Mouse (Mus musculus) stomach, embryonic 16.5 days (tissue): Measurements from ENCODE around the gene Cdc42bpa. TPM values are rescaled to one million over a fixed set of nuclear protein-coding genes. Genes with fewer than 3 reads are reported as not detected.

Experiments
- ATAC-seq: fragments of 200-750 bp; cut with Nextera tagmentation; 2 replicates; pipeline ENCODE4 v1.8.0; 2017; ENCODE audit warnings: moderate number of reproducible peaks, moderate TSS enrichment; ENCODE audit not compliant: insufficient read depth, low FRiP score
- H3K27ac ChIP-seq: fragments of 300-500 bp; sonication (generic); 2 replicates; pipeline ENCODE4 v1.5.1; 2014; ENCODE audit warnings: low read length
- H3K27me3 ChIP-seq: fragments of 300-500 bp; sonication (generic); 2 replicates; pipeline ENCODE4 v1.6.1; 2014; ENCODE audit warnings: low read length, control low read depth, mixed read lengths; ENCODE audit not compliant: control insufficient read depth, insufficient read depth
- H3K36me3 ChIP-seq: fragments of 300-500 bp; sonication (generic); 2 replicates; pipeline ENCODE4 v1.6.1; 2014; ENCODE audit warnings: low read length; ENCODE audit not compliant: control insufficient read depth, insufficient read depth
- H3K4me1 ChIP-seq: fragments of 300-500 bp; sonication (generic); 2 replicates; pipeline ENCODE4 v1.6.1; 2014; ENCODE audit warnings: low read length, control low read depth, mixed read lengths; ENCODE audit not compliant: control insufficient read depth, insufficient read depth
- H3K4me2 ChIP-seq: fragments of 300-500 bp; sonication (generic); 2 replicates; pipeline ENCODE4 v1.6.1; 2014; ENCODE audit warnings: low read depth, low read length, mixed read lengths
- H3K4me3 ChIP-seq: fragments of 300-500 bp; sonication (generic); replicated peaks from 2 replicates; pipeline ENCODE4 v1.5.1; 2014; ENCODE audit warnings: mild to moderate bottlenecking, low read length
- H3K9ac ChIP-seq: fragments of 300-500 bp; sonication (generic); 2 replicates; pipeline ENCODE4 v1.6.1; 2014; ENCODE audit warnings: low read length
- H3K9me3 ChIP-seq: fragments of 300-500 bp; sonication (generic); replicated peaks from 2 replicates; pipeline ENCODE4 v1.6.1; 2016; ENCODE audit warnings: low read length, control low read depth; ENCODE audit not compliant: control insufficient read depth
- WGBS: fragments of 180-500 bp; shearing (Covaris S2); extraction: QIAGEN DNeasy Blood & Tissue Kit; methylation state at CpG from one replicate; pipeline ENCODE4 v1.1.7; 2014; 5-methylcytosine and 5-hydroxymethylcytosine counted together
- polyA plus RNA-seq: library from polyadenylated mRNA; unstranded; fragments of >200 nt; fragmentation: Nextera tagmentation; extraction: Ambion mirVana; gene quantifications from 2 replicates; pipeline ENCODE4 v1.2.1, GENCODE M21; 2015

Cdc42bpa gene
- polyA plus RNA-seq, 1 experiment from 2014 or later, result 16.3 TPM

- no peak for ATAC-seq
- 82% methylated on average over 7 of the region's 7 CpGs for WGBS
- H3K9me3 ChIP-seq, result no peaks in the 10 kb centered on the region
Observed at GRCm38 (mm10) chr1:180181304-180181965, 221.2 kb downstream of the Cdc42bpa start.

GRCm38 (mm10) chr1:180181966-180182319 is 221.7 kb downstream of the Cdc42bpa start:
- H3K4me1 ChIP-seq, result peaks cover 12% of the 10 kb centered on the region; the same call in 1 of the 2 replicates
- no peak overlapping the region for H3K4me2 ChIP-seq
- no peak for ATAC-seq
- H3K9me3 ChIP-seq, result no peaks in the 10 kb centered on the region
- no peak overlapping the region for H3K27ac ChIP-seq
- H3K36me3 ChIP-seq, result no peaks in the 10 kb centered on the region
- no peaks in the 10 kb centered on the region for H3K27me3 ChIP-seq
- 89% methylated on average over 9 of the region's 9 CpGs for WGBS
- no peak overlapping the region for H3K4me3 ChIP-seq
- H3K9ac ChIP-seq, result no peak overlapping the region

More at GRCm38 (mm10) chr1:180181304-180181965, 221.2 kb downstream of the Cdc42bpa start:
- Histone ChIP-seq H3K4me2 (no peak overlapping the region), H3K4me1 (peaks cover 12% of the 10 kb centered on the region; the same call in 1 of the 2 replicates), H3K27ac (no peak overlapping the region), H3K27me3 (no peaks in the 10 kb centered on the region), H3K9ac (no peak overlapping the region), H3K4me3 (no peak overlapping the region), H3K36me3 (no peaks in the 10 kb centered on the region)

GRCm38 (mm10) chr1:180182731-180183130 is 222.5 kb downstream of the Cdc42bpa start:
- no peaks in the 10 kb centered on the region for H3K36me3 ChIP-seq
- 57% methylated on average over 3 of the region's 3 CpGs for WGBS
- no peak overlapping the region for H3K4me3 ChIP-seq
- H3K9ac ChIP-seq, result peak overlapping the region; percentile 26; the same call in 1 of the 2 replicates
- peaks cover 12% of the 10 kb centered on the region; the same call in 1 of the 2 replicates for H3K4me1 ChIP-seq
- H3K9me3 ChIP-seq, result no peaks in the 10 kb centered on the region
- no peak overlapping the region for H3K4me2 ChIP-seq
- H3K27ac ChIP-seq, result peak overlapping the region; percentile 55; the same call in 1 of the 2 replicates
- no peaks in the 10 kb centered on the region for H3K27me3 ChIP-seq
- ATAC-seq, result no peak

- H3K4me1 ChIP-seq, result peaks cover 12% of the 10 kb centered on the region; the same call in 1 of the 2 replicates
- H3K9me3 ChIP-seq, result no peaks in the 10 kb centered on the region
- H3K4me2 ChIP-seq, result no peak overlapping the region
- no peak overlapping the region for H3K4me3 ChIP-seq
- 79% methylated on average over 6 of the region's 6 CpGs for WGBS
- H3K27ac ChIP-seq, result peak overlapping the region; percentile 29; the same call in 1 of the 2 replicates
- no peak for ATAC-seq
- no peaks in the 10 kb centered on the region for H3K36me3 ChIP-seq
- no peaks in the 10 kb centered on the region for H3K27me3 ChIP-seq
- H3K9ac ChIP-seq, result no peak overlapping the region
Observed at GRCm38 (mm10) chr1:180183525-180184159, 223.4 kb downstream of the Cdc42bpa start.

- peak; percentile 86; the same call in 1 of the 2 replicates for ATAC-seq
- H3K36me3 ChIP-seq, result no peaks in the 10 kb centered on the region
- no peak overlapping the region for H3K4me3 ChIP-seq
- no peak overlapping the region for H3K9ac ChIP-seq
- H3K9me3 ChIP-seq, result no peaks in the 10 kb centered on the region
- peak overlapping the region; percentile 46 for H3K27ac ChIP-seq
- H3K4me2 ChIP-seq, result no peak overlapping the region
- peaks cover 12% of the 10 kb centered on the region; the same call in 1 of the 2 replicates for H3K4me1 ChIP-seq
- 24% methylated on average over 7 of the region's 7 CpGs for WGBS
- no peaks in the 10 kb centered on the region for H3K27me3 ChIP-seq
Observed at GRCm38 (mm10) chr1:180184768-180185167, 224.5 kb downstream of the Cdc42bpa start.

- no peak for ATAC-seq
- Histone ChIP-seq H3K4me1 (peaks cover 12% of the 10 kb centered on the region; the same call in 1 of the 2 replicates), H3K9ac (no peak overlapping the region), H3K27ac (no peak overlapping the region), H3K36me3 (no peaks in the 10 kb centered on the region), H3K4me3 (no peak overlapping the region), H3K27me3 (no peaks in the 10 kb centered on the region), H3K9me3 (no peaks in the 10 kb centered on the region), H3K4me2 (no peak overlapping the region)
- WGBS, result 44% methylated on average over 5 of the region's 5 CpGs
Observed at GRCm38 (mm10) chr1:180185877-180186276, 225.6 kb downstream of the Cdc42bpa start.

GRCm38 (mm10) chr1:180186371-180186770 is 226.1 kb downstream of the Cdc42bpa start:
- Histone ChIP-seq H3K4me2 (no peak overlapping the region), H3K9ac (peak overlapping the region; percentile 2; the same call in 1 of the 2 replicates), H3K36me3 (no peaks in the 10 kb centered on the region), H3K4me1 (peaks cover 12% of the 10 kb centered on the region; the same call in 1 of the 2 replicates), H3K9me3 (no peaks in the 10 kb centered on the region), H3K4me3 (no peak overlapping the region), H3K27me3 (no peaks in the 10 kb centered on the region), H3K27ac (no peak overlapping the region)
- WGBS, result 67% methylated on average over 3 of the region's 3 CpGs
- ATAC-seq, result no peak

- no peak overlapping the region for H3K27ac ChIP-seq
- no peak for ATAC-seq
- 78% methylated on average over 4 of the region's 4 CpGs for WGBS
- no peak overlapping the region for H3K9ac ChIP-seq
- no peak overlapping the region for H3K4me2 ChIP-seq
- no peaks in the 10 kb centered on the region for H3K9me3 ChIP-seq
- H3K4me3 ChIP-seq, result no peak overlapping the region
- no peaks in the 10 kb centered on the region for H3K27me3 ChIP-seq
- no peaks in the 10 kb centered on the region for H3K36me3 ChIP-seq
- H3K4me1 ChIP-seq, result peaks cover 7% of the 10 kb centered on the region; the same call in 1 of the 2 replicates
Observed at GRCm38 (mm10) chr1:180188951-180189350, 228.7 kb downstream of the Cdc42bpa start.

- Histone ChIP-seq H3K9ac (no peak overlapping the region), H3K4me2 (no peak overlapping the region), H3K4me3 (no peak overlapping the region), H3K27ac (no peak overlapping the region), H3K36me3 (no peaks in the 10 kb centered on the region), H3K27me3 (no peaks in the 10 kb centered on the region), H3K4me1 (peaks cover 4% of the 10 kb centered on the region; the same call in 1 of the 2 replicates), H3K9me3 (no peaks in the 10 kb centered on the region)
- 73% methylated on average over 8 of the region's 8 CpGs for whole genome bisulfite sequencing
- ATAC-seq, result no peak
Observed at GRCm38 (mm10) chr1:180191112-180191511, 230.8 kb downstream of the Cdc42bpa start.
